Mouse (Mus musculus) embryonic fibroblast, embryonic 13.5 days (primary cell): ENCODE data around the gene Itpr1. TPM values are rescaled to one million over a fixed set of nuclear protein-coding genes. Genes with fewer than 3 reads are reported as not detected.

ENCODE experiments used
- H3K27ac ChIP-seq: 2 replicates; pipeline ENCODE4 v1.5.1; 2012; ENCODE audit warnings: low read length, control low read depth, inconsistent platforms; ENCODE audit not compliant: insufficient read depth
- H3K4me1 ChIP-seq: 2 replicates; pipeline ENCODE4 v1.6.1; 2011; ENCODE audit warnings: low read length; ENCODE audit not compliant: control insufficient read depth, insufficient read depth
- H3K4me3 ChIP-seq: 2 replicates; pipeline ENCODE4 v1.5.1; 2011; ENCODE audit warnings: mild to moderate bottlenecking, control low read depth, low read length; ENCODE audit not compliant: insufficient read depth
- CTCF ChIP-seq: IDR thresholded peaks from 2 replicates; pipeline ENCODE4 v1.5.1; 2011; ENCODE audit warnings: mild to moderate bottlenecking, control low read depth, low read length, moderate library complexity, borderline replicate concordance; ENCODE audit not compliant: insufficient read depth
- POLR2A ChIP-seq: IDR thresholded peaks from 2 replicates; pipeline ENCODE4 v1.6.1; 2011; ENCODE audit warnings: low read depth, mild to moderate bottlenecking, control low read depth, low read length, moderate library complexity
- polyA plus RNA-seq: library from polyadenylated mRNA; stranded (reverse); fragments of >200 nt; gene quantifications from 2 replicates; pipeline ENCODE4 v1.2.4, GENCODE M21; 2011; ENCODE audit warnings: low read depth; ENCODE audit not compliant: missing spikeins, insufficient read length

The Itpr1 gene
- polyA plus RNA-seq, 1 experiment: 38.0 TPM

GRCm38 (mm10) chr6:108486212-108486992 is 273.5 kb downstream of the Itpr1 start:
- no peak overlapping the region for H3K4me3 ChIP-seq
- H3K4me1 ChIP-seq: no peaks in the 10 kb centered on the region
- no peak overlapping the region for H3K27ac ChIP-seq
- no peak for TF ChIP-seq POLR2A
- no peak for TF ChIP-seq CTCF

- Histone ChIP-seq H3K4me1 (no peaks in the 10 kb centered on the region), H3K27ac (no peak overlapping the region), H3K4me3 (no peak overlapping the region)
- TF ChIP-seq POLR2A (no peak), CTCF (no peak)
Observed at GRCm38 (mm10) chr6:108487300-108487835, 274.5 kb downstream of the Itpr1 start.

- H3K4me3 ChIP-seq: no peak overlapping the region
- TF ChIP-seq CTCF: no peak
- TF ChIP-seq POLR2A: no peak
Observed at GRCm38 (mm10) chr6:108488250-108488649, 275.4 kb downstream of the Itpr1 start.

GRCm38 (mm10) chr6:108491969-108492368 is 279.1 kb downstream of the Itpr1 start:
- no peak for TF ChIP-seq CTCF
- no peak for TF ChIP-seq POLR2A
- Histone ChIP-seq H3K4me1 (no peaks in the 10 kb centered on the region), H3K4me3 (no peak overlapping the region), H3K27ac (no peak overlapping the region)

More at GRCm38 (mm10) chr6:108488250-108488649, 275.4 kb downstream of the Itpr1 start:
- Histone ChIP-seq H3K4me1 (no peaks in the 10 kb centered on the region), H3K27ac (no peak overlapping the region)

- no peak overlapping the region for H3K27ac ChIP-seq
- no peak overlapping the region for H3K4me3 ChIP-seq
- TF ChIP-seq POLR2A (no peak), CTCF (no peak)
- H3K4me1 ChIP-seq: no peaks in the 10 kb centered on the region
Observed at GRCm38 (mm10) chr6:108493753-108494152, 280.9 kb downstream of the Itpr1 start.

GRCm38 (mm10) chr6:108494185-108494804 is 281.4 kb downstream of the Itpr1 start:
- no peak for TF ChIP-seq CTCF
- no peak for TF ChIP-seq POLR2A
- H3K4me3 ChIP-seq: no peak overlapping the region
- H3K4me1 ChIP-seq: no peaks in the 10 kb centered on the region
- no peak overlapping the region for H3K27ac ChIP-seq

GRCm38 (mm10) chr6:108494994-108495393 is 282.1 kb downstream of the Itpr1 start:
- H3K27ac ChIP-seq: no peak overlapping the region
- no peak overlapping the region for H3K4me3 ChIP-seq
- H3K4me1 ChIP-seq: no peaks in the 10 kb centered on the region
- TF ChIP-seq CTCF (no peak), POLR2A (no peak)

GRCm38 (mm10) chr6:108498070-108498469 is 285.2 kb downstream of the Itpr1 start:
- H3K4me3 ChIP-seq: no peak overlapping the region
- no peak overlapping the region for H3K27ac ChIP-seq
- no peak for TF ChIP-seq POLR2A
- TF ChIP-seq CTCF: no peak
- H3K4me1 ChIP-seq: no peaks in the 10 kb centered on the region

GRCm38 (mm10) chr6:108503651-108504050 is 290.8 kb downstream of the Itpr1 start:
- Histone ChIP-seq H3K4me3 (no peak overlapping the region), H3K27ac (no peak overlapping the region), H3K4me1 (no peaks in the 10 kb centered on the region)
- TF ChIP-seq CTCF: no peak
- TF ChIP-seq POLR2A: no peak

GRCm38 (mm10) chr6:108504717-108505116 is 291.8 kb downstream of the Itpr1 start:
- no peak for TF ChIP-seq POLR2A

More at GRCm38 (mm10) chr6:108504717-108505116, 291.8 kb downstream of the Itpr1 start:
- Histone ChIP-seq H3K4me1 (no peaks in the 10 kb centered on the region), H3K27ac (no peak overlapping the region), H3K4me3 (no peak overlapping the region)
